Mouse (Mus musculus) liver, adult (tissue): ENCODE data around the gene Tdrd7.
A peak's percentile ranks its signal among the peaks of the same experiment; 100 is the strongest.

Source experiments
- GATA4 ChIP-seq: IDR thresholded peaks from 2 replicates; pipeline ENCODE4 v1.6.1; 2014; ENCODE audit warnings: mild to moderate bottlenecking, low read length; ENCODE audit not compliant: insufficient replicate concordance

The Tdrd7 gene

DNA sequence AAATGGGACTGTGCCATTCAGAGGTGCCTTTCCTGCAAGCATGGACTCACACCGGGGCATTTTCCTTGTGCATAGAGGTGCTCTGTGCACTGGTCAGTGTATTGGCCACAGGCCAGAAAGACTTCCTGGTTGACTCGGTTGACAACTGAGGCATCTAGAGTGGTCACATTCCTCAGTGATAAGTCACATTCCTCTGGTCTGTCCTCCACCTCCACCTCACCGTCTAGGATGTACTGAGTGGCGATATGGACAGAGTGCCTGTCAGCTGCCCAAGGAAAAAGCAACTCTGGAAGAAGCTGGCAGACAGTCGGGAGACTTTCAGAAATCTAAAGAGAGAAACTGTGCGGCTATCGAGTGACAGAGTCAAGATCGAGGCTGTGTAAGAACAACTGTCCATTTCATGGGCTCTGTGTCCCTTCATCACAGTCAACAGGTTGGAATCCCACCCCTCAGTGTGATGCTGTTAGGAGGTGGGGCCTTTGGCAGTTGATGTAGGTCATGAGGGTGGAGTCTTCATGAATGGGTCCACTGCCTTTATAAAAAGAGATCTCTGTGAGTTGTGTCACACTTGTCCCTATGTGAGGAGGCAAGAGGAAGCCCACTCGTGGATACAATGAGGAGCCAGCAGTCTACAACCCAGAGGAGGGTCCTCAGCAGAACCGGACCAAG is at the start of gene Tdrd7:
Gene Tdrd7, plus strand, starts transcription at position 564 of the 669 bp plus-strand sequence.
- TF ChIP-seq GATA4, result no peak

DNA sequence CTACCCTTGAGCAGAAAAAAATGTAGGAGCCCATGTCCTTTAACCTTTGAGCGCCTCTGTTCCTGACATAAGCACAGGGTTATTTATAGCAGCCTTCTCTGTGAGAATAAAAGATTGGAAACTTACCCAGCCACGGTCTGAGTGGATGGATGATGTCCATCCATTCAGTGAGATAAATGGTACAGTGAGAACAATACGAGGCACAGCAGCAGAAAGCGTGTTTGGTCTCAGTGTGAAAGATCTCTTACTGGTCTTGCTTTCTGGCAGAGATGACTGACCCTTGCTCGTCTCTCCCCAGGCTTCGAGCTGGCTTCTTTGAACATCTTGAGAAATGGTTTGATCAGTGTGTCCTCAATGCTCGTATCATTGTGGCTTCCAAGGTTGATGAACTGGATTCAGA is 48.0 kb upstream of the Tdrd7 start:
- TF ChIP-seq GATA4, result no peak

DNA sequence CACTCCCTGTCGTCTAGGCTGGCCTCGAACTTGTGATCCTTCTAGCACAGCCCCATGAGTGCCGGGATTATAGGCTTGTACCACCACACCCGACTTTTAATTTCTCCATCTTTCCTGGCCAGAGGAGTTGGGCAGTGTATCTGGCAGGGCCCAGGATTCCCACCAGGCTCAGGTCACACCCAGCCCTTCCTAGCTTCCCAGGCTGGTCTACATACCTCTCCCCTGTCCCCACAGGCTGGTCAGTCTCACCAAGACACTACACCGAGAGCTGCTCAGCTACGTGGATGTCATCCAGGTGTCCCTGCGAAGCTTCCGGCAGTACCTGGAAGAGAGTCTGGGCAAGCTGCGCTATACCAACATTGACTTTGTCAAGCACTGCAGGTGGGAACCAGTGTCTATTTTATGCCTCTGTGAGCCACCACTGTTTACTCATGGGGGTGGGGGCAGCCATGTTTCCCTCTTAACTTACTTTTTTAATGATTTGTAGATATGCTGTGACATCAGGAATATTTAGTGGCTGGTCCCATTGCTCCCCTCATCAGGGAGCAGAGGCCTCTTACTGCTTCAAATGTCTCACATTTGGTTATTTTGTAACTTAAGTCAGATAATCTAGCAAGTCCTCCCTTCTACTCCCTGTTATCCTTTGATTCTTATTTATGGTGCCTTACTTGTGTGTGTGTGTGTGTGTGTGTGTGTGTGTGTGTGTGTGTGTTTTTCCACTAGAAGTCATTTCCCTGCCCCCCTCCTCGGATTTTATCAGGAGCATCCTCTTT is 43.3 kb upstream of the Tdrd7 start:
- TF ChIP-seq GATA4, result no peak

DNA sequence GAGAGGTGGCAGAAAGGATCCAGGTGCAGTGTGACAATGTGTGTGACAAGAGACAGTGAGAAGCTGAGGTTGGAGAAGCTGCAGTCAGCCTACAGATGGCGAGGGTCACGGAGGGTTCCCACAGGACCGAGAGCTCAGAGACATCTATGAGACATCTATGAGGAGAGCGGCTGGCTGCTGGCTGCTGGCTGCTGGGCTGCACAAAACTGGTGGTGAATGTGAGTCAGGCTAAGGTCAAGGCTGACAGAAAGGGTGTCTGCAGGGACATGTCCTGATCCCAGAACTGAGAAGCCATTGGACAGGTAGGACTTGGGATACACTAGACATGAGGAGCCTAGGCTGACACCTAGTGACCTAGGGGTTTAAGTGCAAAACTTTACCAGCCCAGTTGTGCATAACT is 41.1 kb upstream of the Tdrd7 start:
- no peak for TF ChIP-seq GATA4

DNA sequence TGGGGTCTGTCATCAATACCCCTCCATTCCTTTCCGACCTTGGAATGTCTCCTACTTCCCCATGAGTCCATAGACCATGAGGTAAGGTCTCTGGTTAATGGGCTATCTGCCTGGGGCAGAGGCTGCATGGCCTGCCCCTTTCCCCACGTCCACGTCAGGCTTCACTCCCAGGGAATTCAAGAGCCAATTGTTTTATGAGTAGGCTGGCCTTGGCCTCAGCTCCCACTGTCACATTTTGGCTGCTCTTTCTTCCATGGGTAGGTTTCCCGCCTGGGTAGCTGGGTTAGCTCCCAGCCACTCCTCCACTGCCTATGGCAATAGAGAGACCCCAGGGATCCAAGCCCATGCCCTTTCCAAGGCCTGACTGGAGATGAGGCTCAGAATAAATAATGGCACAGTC is 36.6 kb upstream of the Tdrd7 start:
- TF ChIP-seq GATA4, result no peak

DNA sequence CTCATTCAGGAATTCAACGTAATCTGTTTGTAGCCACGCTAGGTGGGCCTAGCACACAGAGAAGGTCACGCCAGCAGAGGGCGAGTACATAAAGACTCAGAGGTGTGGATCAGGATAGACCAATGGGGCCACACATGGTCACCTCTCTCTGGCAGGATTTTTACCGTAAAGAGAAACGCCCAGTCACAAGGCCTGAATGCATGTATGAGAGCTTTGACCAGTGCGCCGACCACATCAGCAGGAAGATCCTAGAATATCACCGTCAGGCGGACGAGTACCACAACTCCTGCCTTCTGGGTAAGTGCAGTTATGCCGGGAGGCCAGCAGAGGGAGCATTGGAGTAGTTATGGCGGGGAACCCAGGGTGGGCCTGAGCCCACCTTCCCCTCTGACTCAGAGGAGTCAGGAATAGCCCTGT is 23.5 kb upstream of the Tdrd7 start:
- no peak for TF ChIP-seq GATA4

DNA sequence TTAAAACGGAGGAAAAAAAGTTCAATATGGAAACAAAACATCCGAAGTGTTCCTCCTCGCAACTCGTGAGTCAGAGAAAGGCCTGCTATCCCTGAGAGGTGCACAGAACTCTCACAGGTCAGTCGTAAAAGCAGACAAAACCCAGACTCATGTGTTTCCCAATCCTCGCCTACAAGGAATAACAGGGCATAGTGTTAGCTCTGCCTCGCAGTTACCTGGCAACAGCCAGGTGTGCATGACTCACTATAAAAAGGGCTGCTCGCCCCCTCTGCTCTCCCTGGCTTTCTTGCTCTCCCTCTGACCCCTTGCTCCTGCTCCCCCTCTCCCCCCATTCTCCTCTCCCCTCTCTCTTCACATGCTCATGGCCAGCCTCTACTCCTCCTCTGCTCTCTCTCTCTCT is 17.4 kb upstream of the Tdrd7 start:
- TF ChIP-seq GATA4, result no peak

DNA sequence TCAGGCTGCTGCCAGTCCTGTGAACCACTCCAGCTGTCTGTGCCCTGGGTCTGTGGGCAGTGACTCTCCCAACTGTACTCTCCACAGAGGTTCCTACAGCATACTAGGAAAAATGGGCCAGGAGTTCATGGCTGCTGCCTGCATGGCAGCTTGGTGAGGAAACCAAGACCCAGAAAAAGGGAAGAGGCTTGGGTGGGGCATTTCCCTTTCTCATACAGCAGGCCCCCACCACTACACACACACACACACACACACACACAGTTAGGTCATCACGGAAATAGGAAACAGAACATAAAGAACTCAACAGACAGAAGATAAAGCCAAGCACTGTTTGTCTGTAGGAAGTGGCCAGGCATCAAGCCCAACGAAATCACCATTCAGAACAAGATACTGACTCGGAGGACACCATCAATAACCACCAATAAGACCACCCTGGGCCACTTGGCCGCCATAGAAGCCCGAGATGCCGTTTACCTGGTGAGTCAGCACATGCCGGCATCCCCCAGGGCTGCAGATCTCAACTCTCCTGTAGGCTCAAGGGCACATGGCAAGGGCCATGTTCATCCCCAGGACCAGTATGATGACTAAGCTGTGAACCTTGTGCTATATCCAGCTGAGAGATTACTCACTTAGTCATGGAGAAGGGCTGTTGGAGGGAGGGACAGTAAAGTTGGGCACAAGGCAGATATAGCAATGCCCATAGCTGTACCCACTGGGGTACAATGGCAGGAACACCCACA is 15.9 kb upstream of the Tdrd7 start:
- 0 out of 2 replicates have a peak, but pooled peaks have one; percentile 29 for TF ChIP-seq GATA4

DNA sequence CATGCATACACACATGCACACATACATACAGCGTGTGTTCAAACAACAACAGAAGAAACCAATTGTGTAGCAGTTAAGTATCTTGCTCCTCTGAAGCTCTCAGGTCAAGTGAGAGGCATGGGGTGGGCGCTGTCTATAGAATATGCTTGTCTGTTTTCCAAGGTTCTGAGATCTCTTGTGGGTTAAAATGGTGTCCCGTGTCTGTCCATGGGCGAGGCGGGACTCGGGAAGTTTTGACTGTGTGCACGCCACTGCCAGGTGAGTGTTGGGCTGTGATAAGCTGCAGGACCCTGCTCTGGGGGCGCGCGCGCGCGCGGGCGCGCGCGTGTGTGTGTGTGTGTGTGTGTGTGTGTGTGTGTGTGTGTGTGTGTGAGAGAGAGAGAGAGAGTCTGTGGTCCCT is 13.3 kb upstream of the Tdrd7 start:
- no peak for TF ChIP-seq GATA4

DNA sequence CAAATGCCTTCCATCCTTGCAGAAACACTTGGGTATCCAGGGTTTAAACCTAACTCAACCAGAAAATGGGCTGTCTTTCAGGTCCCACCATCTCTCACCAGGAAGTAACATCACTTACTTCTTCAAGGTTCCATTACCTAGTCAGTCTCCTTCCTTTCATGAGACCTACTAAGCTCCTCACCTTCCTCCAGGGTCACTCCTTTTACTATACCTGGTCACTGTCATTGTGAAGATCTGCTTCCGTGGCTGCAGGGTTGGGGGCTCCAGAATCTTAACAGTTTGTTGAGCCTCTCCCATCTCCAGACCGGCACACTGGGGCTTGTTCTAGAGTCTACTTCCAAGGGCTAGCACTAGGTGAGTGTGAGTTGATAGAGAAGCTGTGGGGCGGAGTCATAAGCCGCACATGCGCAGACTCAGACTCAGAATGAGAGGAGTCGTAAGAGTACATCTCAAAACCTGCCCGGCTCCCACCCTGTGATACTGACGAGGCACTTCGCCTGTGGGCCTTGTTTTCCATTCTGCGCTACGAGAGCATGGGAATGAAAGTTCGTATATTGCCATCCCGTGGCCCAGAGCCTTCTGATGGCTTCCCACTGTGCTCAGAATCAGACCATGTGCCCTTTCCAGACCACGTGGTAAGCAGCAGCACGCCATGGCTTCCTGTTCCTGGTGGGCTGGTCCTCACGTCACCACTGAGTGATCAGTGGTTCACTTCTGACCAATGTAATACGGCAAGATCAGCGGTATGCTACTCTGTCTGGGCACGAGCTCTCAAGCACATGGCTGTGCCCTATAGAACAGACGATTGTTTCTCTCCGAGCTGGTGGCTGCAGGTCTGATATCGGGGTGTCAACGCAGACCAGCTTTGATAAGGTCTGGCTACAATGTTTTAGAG is 11.9 kb upstream of the Tdrd7 start:
- no peak for TF ChIP-seq GATA4

DNA sequence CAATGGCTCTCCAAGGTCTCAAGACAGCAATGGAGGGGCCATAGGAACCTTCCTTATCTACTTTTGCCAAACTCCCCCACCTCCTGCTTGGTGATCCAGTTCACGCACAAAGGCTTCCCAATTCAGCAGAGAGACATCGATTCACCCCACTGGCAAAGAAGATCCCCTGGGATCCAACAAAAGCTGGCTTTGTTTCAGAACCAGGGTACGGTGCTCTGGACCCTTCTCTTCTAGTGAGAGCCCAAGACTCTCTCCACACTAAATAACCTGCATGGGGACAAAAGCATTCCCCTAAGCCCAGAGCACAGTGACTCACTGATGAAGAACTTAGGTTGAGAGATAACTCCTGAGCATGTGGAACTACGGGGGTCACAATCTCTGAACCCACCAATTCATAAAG is 9.9 kb upstream of the Tdrd7 start:
- no peak for TF ChIP-seq GATA4

DNA sequence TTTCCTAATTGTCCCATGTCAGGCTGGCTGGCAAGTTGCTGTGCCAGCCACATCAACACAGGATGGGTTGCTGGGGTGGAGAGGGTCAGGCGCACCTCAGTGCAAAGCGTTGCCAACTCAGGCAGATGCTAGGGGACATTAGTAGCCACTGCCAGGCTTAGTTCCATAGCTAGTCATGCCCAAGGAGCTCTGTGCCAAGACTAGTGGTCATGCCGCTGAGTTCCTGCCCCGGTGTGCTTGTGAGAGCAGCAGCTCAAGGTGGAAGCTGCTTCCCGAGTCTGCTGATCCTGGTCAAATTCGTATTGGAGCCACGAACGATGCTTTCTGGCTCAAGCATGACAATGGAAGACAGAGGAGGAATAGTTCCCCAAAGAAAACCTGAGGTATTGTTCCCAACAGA is 9.0 kb upstream of the Tdrd7 start:
- TF ChIP-seq GATA4, result no peak

DNA sequence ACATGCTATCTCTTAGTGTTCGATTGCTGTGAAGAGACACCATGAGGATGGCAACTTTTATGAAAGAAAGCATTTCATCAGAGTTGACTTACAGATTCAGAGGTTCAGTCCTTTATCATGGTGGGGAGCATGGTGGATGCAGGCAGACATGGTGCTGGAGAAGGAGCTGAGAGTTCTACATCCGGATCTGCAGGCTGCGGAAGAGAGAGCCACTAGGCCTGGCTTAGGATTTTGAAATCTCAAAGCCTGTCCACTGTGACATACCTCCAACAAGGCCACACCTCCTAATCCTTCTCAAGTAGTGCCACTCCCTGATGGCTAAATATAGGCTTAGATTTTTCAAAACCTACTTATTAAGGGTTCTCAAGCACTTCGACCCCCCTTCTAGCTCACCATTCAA is 8.4 kb upstream of the Tdrd7 start:
- no peak for TF ChIP-seq GATA4

DNA sequence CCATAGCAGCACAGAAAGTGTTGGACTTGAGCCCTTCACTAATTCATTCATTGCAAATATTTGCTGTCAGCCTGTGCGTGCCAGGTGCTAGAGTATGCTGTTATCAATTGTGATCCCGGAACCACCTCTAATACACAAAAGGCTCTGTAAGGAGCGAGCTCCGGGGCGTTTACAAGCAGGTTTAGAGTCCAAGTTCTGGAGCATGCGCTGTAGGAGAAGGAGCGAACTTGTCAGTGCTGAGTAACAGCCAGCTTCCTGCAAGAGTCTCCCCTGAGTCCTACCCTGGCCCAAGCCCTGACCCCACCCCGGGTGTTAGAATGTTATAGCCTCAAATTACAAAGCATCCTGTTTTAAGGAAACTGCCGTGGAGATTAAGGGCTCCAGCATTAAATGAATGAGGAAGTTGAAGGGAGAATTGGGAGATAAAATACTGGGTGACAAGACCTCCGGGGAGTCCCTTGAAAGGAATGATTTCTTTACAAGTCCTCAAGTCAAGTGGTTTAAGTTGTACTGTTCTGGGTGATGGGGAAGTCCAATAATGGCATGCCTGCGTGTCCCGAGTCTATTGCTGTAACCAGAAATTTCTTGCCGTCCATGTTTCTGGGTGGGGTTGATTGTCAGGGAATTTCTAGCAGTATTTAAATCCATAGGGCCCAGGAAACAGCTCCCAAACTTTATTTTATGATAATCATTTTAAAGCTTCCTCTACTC is 758 bp downstream of the Tdrd7 start:
- TF ChIP-seq GATA4, result peak; percentile 54; the same call in 1 of the 2 replicates

DNA sequence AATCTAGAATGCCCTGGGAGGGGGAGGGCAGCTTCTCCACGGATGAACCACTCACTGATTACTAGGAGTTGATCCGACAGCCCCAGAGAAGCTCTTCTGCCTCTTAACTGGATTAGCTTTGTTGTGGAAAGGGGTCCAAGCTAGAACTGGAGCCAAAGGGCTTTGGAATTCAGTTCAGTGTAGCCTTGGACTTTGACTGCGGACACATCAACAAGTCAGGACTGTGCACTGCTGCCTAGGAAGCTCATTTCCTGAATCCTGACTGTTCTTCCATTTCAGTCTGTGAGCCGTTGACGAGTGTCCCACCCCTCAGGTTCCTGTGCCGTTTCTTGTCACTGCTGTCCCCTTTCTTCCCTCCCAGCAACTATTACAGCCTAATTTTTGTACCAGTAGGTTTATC is 1.6 kb downstream of the Tdrd7 start:
- no peak for TF ChIP-seq GATA4
